Mouse (Mus musculus) hematopoietic stem cell, adult 5-6 weeks (primary cell): ENCODE data around the gene Ddx43. TPM values are rescaled to one million over a fixed set of nuclear protein-coding genes. Genes with fewer than 3 reads are reported as not detected.

ENCODE experiments used
- total RNA-seq: library from RNA; stranded (forward); fragments of 172-1452, 232-1000 nt; gene quantifications from 2 replicates; pipeline ENCODE4 v1.2.3, GENCODE M21; 2017

The Ddx43 gene
- total RNA-seq, 1 experiment from 2014 or later: 1.4 TPM

Other genes starting within 250 kb of the Ddx43 start
- gene Gsta4, start 213.0 kb upstream of the Ddx43 start, total RNA-seq: 12.8 and 21.2 TPM in 2 replicates
- gene Gsta1, start 165.1 kb upstream of the Ddx43 start, total RNA-seq: not detected in 2 replicates
- gene Gm3776, start 138.6 kb upstream of the Ddx43 start, total RNA-seq: not detected in 2 replicates
- gene Gm10639, start 105.9 kb upstream of the Ddx43 start, total RNA-seq: not detected in 2 replicates
- gene Omt2a, start 81.0 kb upstream of the Ddx43 start, total RNA-seq: not detected in 2 replicates
- gene Omt2b, start 68.2 kb upstream of the Ddx43 start, total RNA-seq: not detected in 2 replicates
- not detected in 2 replicates for gene Gsta2, start 40.0 kb upstream of the Ddx43 start, total RNA-seq
- gene Dppa5a, start 27.6 kb upstream of the Ddx43 start, total RNA-seq: not detected in 2 replicates
- gene Ooep, start 17.1 kb upstream of the Ddx43 start, total RNA-seq: not detected in 2 replicates
- gene Cgas, start 47.5 kb downstream of the Ddx43 start, total RNA-seq: 18.0 and 20.8 TPM in 2 replicates
- gene Mto1, start 52.4 kb downstream of the Ddx43 start, total RNA-seq: 25.9 and 47.7 TPM in 2 replicates
- 1.5 TPM in 1 of 2 replicates, not detected in the other for gene Gm17324, start 53.0 kb downstream of the Ddx43 start, total RNA-seq
- 13,616 and 15,037 TPM in 2 replicates for gene Eef1a1, start 93.4 kb downstream of the Ddx43 start, total RNA-seq
- gene Slc17a5, start 192.3 kb downstream of the Ddx43 start, total RNA-seq: 7.0 and 11.1 TPM in 2 replicates
- not detected in 2 replicates for gene Cd109, start 219.8 kb downstream of the Ddx43 start, total RNA-seq